Mouse (Mus musculus) kidney, adult 2 months (tissue): ENCODE results near the gene Srsf5.

Source experiments
- CTCF ChIP-seq: fragments of 200-500 bp; conservative IDR thresholded peaks from 2 replicates; pipeline ENCODE4 v1.5.1; 2011; ENCODE audit warnings: low read depth, mild to moderate bottlenecking, control low read depth, low read length, moderate library complexity, mixed read lengths; ENCODE audit not compliant: insufficient read depth, insufficient read length
- POLR2A ChIP-seq: fragments of 200-500 bp; IDR thresholded peaks from one replicate; pipeline ENCODE4 v1.6.1; 2011; ENCODE audit warnings: low read depth, low read length, control low read depth

DNA sequence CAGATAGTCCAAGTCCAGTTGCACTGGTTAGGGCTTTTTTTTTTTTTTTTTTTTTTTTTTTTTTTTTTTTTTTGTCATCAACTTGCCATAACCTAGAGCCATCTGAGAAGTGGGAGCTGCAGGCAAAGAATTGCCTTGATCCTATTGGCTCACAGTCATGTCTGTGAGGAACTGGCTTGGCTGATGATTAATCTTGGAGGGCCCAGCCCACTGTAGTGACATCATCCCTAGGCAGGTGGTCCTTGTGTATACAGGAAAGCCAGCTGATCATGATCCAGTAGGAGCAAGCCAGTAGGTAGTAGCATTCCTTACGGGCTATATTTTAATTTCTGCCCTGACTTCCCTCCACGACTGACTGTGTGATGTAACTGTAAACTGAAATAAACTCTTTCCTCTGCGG lies 43.0 kb downstream of the Srsf5 start:
- TF ChIP-seq CTCF: no peak
- no peak for TF ChIP-seq POLR2A
